Mouse (Mus musculus): ENCODE measurements around the gene Mettl7a1. TPM values are rescaled to one million over a fixed set of nuclear protein-coding genes. Genes with fewer than 3 reads are reported as not detected.
A peak's percentile ranks its signal among the peaks of the same experiment; 100 is the strongest.
"Not testable (repeated sequence)": the region's sequence is repeated elsewhere in the genome, so short reads cannot be mapped to it uniquely, and the experiment has no call there.

Gene Mettl7a1
- 10 to 100 TPM; 26.4 to 33.2 (median 32.4) TPM for total RNA-seq (2022)

DNA sequence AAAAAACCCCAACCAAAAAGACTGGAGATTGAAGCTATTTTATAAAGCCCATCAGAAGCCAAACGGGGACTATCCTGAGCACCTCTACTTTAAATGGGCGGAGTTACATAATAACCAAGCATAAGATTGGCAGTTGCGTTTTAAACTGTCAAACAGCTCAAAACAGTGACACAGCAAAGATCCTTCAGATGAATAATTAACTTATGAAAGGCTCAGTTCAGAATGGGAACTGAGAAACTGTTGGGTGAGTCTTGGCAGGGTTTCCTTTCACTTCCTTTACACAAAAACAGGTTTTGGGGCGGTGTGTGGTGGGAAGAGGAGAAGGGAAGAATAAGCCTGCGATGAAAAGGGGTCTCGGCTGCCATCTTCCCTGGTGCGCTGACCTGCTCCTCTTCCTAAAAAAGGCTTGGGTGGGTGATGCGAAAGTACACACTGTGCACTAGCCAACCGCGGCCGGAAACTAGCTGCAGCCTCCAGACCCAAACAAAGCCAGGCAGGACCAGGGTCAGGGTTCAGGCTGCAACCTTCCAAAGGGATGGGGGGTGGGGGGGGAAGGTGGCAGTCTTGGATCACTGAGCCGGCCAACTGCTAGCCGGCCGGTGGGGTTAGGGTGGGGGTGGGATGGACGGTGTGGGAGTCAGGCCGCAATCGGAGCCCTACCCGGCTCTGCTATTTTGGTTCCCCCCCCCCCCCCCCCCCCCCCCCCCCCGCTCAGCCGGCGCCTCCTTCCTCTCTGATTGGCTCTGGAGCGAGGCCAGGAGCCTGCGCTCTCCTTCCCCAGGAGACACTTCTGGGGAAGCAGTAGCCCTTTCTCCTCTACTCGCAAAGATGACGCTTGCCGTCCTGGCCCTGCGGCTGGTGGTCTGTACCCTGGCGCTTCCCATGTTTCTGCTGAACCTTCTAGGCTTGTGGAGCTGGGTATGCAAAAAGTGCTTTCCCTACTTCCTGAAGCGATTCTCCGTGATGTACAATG is at the start of gene Mettl7a1:
Gene Mettl7a1 (plus strand): TSS at position 122 of the 973 bp plus-strand sequence.
- peak; percentile 72 to 76 for DNase-seq (ENCODE audit: low spot score in 2 of 2)

DNA sequence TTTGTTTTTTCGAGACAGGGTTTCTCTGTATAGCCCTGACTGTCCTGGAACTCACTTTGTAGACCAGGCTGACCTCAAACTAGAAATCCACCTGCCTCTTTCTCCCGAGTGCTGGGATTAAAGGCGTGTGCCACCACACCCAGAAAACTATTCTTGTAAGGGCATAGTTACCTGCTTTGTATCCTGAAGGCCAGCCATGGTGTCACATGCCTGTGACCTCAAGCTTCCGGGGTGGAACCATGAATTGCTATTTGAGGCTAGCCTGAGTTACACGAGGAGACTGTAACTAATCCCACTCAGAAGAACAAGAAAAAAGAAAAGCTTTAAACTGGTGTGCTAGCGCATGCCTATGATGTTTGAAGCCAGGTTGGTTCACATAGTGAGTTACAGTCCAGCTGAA is 47.6 kb upstream of the Mettl7a1 start:
- no peak for DNase-seq (ENCODE audit: low spot score in 2 of 2)

DNA sequence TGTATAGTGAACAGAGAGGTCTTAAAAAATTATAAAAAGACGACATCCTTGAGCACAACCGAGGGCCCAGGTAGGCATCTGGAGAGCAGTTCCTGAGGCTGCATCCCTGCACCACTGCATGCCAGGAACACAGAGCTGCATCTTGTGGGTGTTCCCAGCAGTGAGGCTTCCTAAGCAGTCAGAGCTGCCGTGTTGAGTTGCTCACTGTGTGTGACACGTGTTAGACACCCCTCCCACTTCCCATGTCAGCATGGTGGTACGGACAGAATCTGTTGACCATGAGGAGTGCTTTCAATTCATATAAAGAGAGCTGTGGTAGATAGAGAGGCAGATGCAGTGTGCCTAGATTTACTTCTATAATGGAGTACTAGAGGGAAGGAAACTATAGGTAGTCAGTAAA is 46.6 kb upstream of the Mettl7a1 start:
- DNase-seq (ENCODE audit: low spot score in 2 of 2) = no peak

DNA sequence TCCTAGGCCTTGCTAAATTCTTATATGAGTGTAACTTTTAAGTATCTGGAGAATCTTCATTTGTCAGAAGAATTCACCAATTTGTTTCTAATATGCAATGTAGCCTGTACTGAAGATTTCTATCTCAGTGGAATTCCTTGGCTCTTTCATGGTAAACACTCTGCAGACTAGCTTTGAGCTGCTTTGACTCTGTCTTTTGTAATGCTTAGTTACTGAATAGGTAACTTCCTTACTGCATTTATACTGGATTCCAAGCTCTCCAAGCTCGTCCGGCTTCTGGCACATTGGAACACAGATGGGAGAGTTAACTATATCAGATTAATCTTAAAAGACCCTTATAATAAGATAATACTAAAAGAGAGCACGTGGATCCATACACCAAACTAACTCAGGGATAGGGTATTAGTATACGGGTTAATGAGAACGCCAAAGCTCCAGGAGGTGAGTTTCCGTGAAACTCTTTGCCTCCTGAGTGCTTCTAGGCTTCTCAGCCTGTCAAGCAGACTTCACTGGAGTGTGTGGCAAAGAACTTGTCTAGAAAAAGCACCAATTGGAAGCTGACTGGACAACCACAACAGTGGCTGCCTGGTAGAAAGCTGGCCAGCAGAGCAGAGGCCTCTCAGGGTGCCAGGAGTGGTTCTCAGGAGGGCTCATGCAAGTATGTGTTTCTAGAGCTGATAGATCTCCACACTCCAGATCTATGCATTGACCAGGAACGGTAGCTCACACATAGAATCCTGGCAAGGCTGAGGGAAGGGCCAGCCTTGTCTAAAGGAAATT is 45.1 kb upstream of the Mettl7a1 start:
- no peak for DNase-seq (ENCODE audit: low spot score in 2 of 2)

DNA sequence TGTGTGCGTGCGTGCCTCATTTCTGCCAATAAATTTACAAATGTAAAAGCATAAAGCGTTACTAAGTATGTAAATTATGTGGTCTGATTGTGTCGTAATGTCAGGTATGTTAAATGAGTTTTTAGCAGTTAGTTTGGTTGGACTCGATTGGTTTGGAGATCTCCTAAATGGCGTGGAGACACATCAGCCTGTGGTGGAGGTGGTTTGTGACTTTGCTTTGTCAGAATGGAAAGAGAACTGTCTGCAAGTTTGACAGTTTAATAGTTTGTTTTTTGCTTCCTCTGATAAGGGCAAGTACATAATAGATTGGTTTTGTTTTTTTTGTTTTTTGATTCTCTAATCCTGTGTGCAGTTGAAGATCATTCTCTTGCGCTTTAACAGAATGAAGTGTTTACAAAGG is 43.6 kb upstream of the Mettl7a1 start:
- not testable (repeated sequence) for DNase-seq (ENCODE audit: low spot score in 2 of 2)

DNA sequence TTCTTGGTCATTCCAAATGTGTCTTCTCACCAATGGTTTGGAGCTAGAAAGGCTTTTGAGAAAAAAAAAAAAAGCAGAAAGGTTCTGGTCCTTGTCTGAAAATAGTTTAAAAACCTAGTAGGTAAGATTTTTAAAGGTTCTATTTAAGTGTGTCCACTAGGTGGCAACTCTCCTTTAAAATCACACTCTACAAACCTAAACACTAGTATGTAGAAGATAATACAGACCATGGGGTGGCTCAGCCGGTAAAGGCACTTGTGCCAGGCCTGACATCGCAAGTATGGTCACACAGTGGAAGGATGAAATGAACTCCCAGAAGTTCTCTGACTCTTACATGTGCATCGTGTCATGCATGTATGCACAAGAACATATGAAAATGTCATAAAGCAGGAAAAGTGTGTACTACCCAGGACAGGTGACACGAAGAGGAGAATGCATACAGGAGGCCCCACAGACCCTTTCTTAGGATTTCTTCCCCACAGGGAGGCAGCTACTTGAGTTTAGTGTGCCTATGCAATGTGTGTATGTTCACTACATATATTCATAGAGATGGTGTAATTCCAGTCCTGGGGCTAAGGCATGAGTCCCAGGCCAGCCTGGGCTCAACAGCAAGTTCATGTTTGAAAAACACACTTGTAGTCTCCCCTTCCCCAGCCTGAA is 40.6 kb upstream of the Mettl7a1 start:
- peak in 1 of 2 experiments; percentile 8 for DNase-seq (ENCODE audit: low spot score in 2 of 2)

DNA sequence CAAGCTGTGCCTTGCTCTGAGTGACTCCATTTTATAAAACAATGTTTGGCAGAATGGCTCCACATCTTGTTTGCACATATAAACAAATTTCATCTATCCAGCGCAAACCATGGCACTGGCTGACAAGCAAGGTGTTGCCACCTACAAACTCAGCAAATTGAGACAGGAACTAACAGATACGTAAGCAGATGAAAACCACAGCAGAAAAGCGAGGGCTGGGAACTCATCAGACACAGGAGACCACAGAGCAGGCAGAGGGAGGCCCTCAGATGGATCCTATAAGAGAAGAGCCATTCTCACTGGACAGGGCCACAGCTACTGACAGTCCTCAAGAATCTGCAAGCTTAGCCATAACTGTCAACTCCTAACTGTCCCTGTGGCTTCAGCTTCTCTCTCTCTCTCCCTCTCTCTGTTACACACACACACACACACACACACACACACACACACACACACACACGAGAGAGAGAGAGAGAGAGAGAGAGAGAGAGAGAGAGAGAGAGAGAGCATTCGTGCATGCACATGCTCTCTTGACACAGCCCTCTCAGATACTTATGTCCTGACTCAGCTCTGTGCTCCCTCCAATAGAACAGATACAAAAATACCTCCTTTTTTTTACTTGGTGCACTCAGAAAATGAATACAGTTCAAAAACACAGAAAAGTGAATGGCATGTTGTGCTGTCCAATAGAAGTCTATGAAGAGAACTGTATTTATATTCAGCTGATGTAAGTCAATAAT is 38.2 kb upstream of the Mettl7a1 start:
- no peak for DNase-seq (ENCODE audit: low spot score in 2 of 2)

DNA sequence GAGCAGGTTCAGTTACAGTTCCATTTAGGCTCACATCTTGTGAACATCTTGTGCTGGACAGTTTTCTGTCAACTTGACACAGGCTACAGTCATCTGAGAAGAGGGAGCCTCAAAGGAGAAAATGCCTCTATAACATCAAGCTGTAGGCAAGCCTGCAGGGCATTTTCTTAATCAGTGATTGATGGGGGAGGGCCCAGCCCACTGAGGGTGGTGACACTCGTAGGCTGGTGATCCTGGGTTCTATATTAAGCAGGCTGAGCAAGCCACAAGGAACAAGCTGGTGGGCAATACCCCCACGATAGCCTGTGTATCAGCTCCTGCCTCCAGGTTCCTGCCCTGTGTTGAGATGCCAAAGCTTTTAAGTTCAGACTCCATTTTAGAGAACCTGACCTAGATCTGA is 35.0 kb upstream of the Mettl7a1 start:
- DNase-seq (ENCODE audit: low spot score in 2 of 2) = no peak

DNA sequence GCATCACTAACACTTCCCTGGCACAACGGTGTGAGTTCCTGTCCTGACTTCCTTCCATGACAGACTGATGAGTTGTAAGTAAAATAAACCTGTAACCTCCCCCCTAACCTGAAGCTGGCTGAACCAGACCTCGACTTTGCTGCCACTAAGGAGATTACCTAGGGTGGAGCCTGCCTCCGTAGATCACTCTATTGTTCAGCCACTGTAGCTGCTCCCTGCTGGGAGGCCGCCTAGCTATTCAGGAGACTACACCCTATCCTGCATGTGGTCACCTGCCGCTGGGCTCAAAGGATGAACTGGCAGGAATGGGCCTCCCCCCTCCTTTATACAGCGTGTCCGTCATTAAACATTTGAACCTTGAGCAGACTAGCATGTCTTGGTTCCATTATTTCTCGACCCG is 34.2 kb upstream of the Mettl7a1 start:
- no peak for DNase-seq (ENCODE audit: low spot score in 2 of 2)

DNA sequence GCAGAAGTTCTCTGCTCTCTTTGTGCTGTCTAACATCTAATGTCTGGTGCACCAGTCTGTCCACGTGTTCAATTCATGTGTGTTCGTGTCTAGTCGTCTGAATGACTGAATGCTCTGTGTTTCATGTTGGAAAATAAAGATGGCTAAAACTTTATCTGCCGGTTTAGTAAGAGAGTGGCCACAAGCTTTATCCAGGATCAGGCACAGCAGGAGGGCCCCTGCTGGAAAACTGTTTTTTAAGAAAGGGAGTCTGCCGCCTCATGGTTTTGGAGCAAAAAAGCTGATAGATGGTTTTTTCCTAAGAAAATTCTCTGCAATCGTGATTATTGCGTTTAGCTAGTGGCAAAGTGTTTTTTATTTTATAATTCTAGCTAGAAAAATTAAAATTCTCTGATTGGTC is 33.3 kb upstream of the Mettl7a1 start:
- not testable (repeated sequence) for DNase-seq (ENCODE audit: low spot score in 2 of 2)

DNA sequence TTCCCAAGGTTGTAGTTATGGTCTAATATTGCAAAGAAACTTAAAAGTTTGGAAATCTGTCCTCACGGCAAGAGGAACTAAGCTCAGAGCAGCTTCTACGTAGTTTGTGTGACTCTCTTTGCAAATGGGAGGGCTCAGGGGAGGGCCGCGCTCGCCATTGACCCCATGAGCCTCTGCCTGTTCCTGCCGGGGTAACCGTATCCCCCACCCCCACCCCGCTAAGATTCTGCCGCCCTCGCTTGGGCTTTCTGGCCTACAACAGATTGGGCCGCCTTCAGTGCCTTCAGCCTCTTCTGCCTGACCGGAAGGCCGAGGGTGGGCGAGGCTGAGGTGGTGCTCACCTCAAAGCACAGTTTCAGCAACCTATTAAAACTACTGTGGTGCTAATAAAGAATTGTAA is 32.5 kb upstream of the Mettl7a1 start:
- DNase-seq (ENCODE audit: low spot score in 2 of 2) = no peak

DNA sequence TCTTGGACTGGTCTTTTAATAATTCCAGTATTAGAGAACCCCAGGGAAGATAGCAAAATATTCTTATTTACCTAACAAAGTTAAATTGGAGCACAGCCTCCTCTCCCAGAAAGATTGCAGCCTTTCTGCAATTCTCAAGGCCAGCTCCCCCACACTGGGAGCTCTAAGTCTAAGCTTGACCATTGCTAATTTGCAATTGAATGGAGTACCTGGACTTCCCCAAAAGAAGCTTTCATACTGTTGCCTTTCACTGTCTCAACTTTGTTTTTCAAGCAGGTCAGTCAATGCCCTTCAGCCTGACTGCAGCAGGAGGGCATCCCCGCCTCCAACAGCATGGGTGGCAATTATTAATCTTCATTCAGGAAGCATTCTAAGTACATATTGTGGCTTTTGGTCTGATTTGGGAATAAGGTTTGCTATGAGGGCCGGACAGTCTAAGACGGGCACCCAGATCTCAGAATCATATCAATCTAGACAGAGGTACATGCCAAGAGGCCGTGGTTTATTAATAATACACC is 30.1 kb upstream of the Mettl7a1 start:
- DNase-seq (ENCODE audit: low spot score in 2 of 2) = not testable (repeated sequence)

DNA sequence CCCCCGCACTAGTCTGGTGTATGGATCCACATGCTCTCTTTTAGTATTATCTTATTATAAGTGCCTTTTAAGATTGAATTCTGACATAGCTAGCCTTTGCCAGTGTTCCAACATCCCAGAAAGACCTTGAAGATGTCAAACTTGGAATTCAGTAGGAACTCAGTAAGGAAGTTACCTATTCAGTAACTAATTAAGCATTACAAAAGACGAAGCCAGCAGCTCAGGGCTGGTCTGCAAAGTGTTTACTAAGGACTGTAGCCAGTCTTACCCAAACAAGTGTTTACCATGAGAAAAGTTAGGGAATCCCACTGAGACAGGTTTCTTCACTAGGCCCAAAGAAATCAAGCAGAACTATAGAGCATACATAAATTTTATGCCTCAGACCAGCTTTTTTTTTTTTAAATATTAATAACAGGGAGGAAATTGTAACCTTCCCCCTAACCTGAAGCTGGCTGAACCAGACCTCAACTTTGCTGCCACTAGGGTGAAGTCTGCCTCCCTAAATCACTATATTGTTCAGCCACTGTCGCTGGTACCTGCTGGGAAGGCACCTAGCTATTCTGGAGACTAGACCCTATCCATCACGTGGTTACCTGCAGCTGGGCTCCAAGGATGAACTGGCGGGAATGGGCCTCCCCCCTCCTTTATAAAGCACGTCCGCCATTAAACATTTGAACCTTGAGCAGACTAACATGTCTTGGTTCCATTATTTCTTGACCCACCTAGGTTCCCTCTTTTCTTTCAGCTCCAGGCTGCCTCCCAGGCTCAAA is 29.0 kb upstream of the Mettl7a1 start:
- no peak for DNase-seq (ENCODE audit: low spot score in 2 of 2)

DNA sequence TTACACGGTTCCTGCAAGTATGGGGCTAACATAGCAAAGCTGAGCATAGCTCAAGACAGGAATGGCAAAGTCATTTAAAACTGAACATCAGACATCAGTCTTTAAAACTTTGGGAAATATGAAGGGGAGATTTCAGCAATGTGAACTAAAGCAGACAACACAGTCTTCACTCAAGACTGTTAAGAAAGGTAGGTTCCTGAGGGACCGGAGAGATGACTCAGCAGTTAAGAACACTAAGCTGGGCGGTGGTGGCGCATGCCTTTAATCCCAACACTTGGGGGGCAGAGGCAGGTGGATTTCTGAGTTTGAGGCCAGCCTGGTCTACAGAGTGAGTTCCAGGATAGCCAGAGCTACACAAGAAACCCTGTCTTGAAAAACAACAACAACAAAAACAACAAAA is 27.5 kb upstream of the Mettl7a1 start:
- no peak for DNase-seq (ENCODE audit: low spot score in 2 of 2)

DNA sequence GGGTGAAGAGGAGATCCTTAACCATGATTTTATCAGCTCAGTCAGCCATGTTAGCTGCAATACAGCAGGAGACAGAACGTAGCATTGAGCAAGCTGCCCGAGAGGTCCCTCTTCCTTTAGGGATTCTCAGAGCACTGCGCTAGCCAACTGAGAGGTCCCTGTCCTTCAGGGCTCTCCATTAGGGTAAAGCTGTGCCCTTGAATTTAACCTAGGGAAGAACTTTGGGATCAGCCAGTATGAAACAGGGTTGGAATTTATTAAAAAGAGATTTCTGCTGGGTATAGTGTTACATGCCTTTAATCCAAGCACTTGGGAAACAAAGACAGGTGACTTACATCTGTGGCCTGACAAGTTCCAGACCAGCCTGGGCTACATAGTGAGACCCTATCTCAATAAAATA is 26.4 kb upstream of the Mettl7a1 start:
- no peak for DNase-seq (ENCODE audit: low spot score in 2 of 2)

DNA sequence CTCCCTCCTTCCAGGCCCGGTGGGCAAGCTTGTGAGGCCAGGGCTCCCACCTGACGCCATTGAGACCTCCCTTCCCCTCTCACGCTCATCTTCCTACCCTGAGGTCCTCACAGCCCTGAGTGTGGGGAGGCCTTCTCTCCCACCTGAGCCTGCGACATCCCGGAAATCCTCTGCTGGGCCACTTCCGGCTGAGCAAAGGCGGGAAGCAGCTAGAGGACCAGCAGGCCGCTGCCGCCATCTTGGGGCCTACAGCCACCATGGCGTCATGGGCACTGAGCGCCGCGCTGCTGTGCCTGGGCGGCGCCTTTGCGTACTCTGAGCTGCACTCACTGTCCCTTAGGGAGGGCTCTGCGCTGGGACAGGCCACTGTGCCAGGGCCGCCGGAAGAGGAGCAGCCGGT is 23.3 kb upstream of the Mettl7a1 start, which contains the start of gene Tmprss12:
Gene Tmprss12 (plus strand): TSS at position 212 of the 400 bp plus-strand sequence.
- DNase-seq (ENCODE audit: low spot score in 2 of 2) = no peak

DNA sequence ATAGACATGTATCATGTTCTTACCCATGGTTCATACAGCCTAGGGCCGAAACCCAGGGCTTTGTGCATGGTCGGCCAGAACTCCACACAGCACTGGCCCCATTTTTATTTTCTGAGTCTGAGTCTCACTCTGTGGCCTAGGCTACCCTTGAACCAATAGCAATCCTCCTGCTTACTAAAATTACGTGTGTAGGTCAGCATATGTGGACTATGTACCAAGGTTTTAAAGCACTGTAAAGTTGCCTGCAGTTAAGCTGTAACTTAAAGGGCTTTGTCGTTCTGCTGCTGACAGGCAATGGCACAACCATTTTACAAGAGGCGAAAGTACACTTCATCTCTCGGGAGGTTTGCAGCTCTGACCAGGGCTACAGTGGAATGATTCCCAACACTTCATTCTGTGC is 15.0 kb upstream of the Mettl7a1 start:
- no peak for DNase-seq (ENCODE audit: low spot score in 2 of 2)

DNA sequence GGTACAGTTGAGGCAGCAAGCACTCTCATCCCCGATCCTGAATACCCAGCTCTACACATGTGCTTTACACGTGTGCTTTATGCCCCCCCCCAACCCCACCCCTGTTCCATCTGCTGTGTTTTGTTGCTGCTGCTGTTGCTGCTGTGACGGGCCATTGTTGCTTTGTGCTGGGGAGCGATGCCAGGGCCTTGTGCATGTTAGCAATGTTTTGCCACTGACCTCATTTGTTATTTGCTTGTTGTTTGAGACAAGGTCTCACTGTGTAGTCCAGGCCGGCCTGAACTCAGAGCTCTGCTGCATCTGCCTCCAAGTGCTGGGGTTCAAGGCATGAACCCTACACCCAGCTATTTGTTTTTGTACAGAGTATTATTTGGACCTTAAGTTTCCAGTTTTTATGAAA is 13.1 kb upstream of the Mettl7a1 start:
- peak in 1 of 2 experiments; percentile 45 for DNase-seq (ENCODE audit: low spot score in 2 of 2)

DNA sequence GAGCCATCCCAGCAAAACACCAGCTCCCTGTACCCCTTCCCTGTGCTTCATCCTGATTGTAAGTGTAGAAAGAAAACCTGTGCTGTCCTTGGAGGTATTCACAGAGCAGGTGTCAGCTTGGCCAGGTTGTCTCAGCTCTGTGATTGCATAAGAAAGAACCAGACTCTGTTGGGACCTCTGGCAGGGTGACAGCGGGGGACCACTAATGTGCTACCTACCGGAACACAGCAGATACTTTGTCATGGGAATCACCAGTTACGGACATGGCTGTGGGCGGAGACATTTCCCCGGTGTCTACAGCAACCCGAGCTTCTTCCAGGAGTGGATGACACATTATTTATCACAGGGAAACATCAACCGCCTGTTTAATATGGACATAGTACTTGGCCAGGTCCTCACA is 11.6 kb upstream of the Mettl7a1 start:
- no peak for DNase-seq (ENCODE audit: low spot score in 2 of 2)

DNA sequence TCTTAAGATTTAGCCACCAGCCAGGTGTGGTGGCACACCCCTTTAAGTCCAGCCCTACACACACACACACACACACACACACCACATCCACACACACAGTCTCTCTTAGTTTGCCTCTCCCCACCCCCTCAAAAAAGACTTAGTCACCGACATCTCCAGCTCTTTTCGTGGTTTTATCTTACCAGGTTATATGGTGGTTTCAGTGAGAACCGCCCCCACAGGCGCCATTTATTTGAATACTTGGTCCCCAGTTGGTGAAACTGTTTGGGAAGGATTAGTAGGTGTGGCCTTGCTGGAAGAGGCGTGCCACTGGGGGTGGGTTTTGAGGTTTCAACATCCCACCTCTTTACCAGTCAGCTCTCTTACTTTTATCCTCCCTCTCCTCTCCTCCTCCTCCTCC is 6.1 kb upstream of the Mettl7a1 start:
- no peak for DNase-seq (ENCODE audit: low spot score in 2 of 2)

Data from left cerebral cortex, adult 8-10 months (tissue).